Mouse (Mus musculus): Measurements from ENCODE around the gene Gm3424. TPM values are rescaled to one million over a fixed set of nuclear protein-coding genes. Genes with fewer than 3 reads are reported as not detected.
"Not testable (repeated sequence)": the region's sequence is repeated elsewhere in the genome, so short reads cannot be mapped to it uniquely, and the experiment has no call there.

Gene Gm3424
- not detected in 2 replicates for polyA plus RNA-seq (2012)

DNA sequence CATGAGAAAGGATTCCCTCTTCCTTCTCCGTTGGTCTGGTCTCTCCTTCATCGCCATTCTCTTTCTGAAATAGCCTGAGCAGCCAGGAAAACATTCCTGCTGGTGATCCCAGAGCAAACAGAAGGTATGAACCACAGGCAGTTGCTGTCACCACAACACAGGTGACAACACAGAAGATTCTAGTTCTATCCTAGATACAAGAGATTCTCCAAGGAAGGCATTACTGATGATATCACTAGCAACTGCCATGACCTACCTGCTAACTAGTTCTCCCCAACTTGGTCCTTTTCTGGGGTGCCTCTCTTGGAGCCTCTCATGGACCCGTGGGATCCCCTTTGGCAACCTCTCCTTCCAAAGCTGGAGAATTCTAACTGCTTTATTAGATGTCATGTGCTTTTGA is at the start of gene Gm3424:
TSS of gene Gm3424 (minus strand) at position 101 of the 400 bp plus-strand sequence.
- not testable (repeated sequence) for TF ChIP-seq GATA1 (IDR thresholded peaks at IDR 0.05; ENCODE audit: low read length)

DNA sequence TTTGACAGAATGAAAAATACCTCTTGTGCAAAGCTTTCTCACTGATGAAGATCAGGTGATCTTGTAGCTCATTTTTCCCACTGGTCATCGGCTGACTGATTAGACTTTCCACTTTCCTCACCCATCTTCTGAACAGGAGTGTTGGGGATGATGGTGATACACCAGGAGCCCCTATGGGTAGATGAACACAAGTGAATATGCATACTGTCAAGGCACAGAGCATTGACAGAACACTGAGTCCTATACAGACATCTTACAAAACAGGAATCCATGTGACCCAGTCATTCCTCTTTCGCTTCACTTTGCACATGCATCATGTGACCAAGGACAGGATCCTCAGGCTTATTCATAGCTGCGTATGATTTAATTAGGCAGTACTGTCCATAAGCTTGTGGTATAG is 22.2 kb downstream of the Gm3424 start, which contains the start of gene Gm3383:
TSS of gene Gm3383 (minus strand) at position 101 of the 400 bp plus-strand sequence.
- TF ChIP-seq GATA1 (IDR thresholded peaks at IDR 0.05; ENCODE audit: low read length), result not testable (repeated sequence)

Other genes with a start within 250 kb of the Gm3424 start
- not detected in 2 replicates for gene Gm8265, start 197.3 kb downstream of the Gm3424 start, polyA plus RNA-seq (2012)
- not detected in 2 replicates for gene Gm9603, start 142.9 kb downstream of the Gm3424 start, polyA plus RNA-seq (2012)
- gene Gm3373, start 88.8 kb downstream of the Gm3424 start, polyA plus RNA-seq (2012), result not detected in 2 replicates
- gene Gm3383, start 22.3 kb downstream of the Gm3424 start, polyA plus RNA-seq (2012), result not detected in 2 replicates
- not detected in 2 replicates for gene Gm8237, start 50.1 kb upstream of the Gm3424 start, polyA plus RNA-seq (2012)
- not detected in 2 replicates for gene Gm3248, start 131.4 kb upstream of the Gm3424 start, polyA plus RNA-seq (2012)
- gene Gm3453, start 148.8 kb upstream of the Gm3424 start, polyA plus RNA-seq (2012), result not detected in 2 replicates
- not detected in 2 replicates for gene Gm6337, start 227.9 kb upstream of the Gm3424 start, polyA plus RNA-seq (2012)